Mouse (Mus musculus) forebrain, embryonic 14.5 days (tissue): ENCODE data around the gene Tpp1. TPM values are rescaled to one million over a fixed set of nuclear protein-coding genes. Genes with fewer than 3 reads are reported as not detected.
"Not testable (repeated sequence)": the region's sequence is repeated elsewhere in the genome, so short reads cannot be mapped to it uniquely, and the experiment has no call there.

Source experiments
- ATAC-seq: fragments of 200-750 bp; cut with Nextera tagmentation; 2 replicates; pipeline ENCODE4 v1.8.0; 2017; ENCODE audit warnings: mild to moderate bottlenecking, moderate library complexity
- DNase-seq: peaks from one replicate; pipeline ENCODE4 v3.0.0-alpha.2; 2015; ENCODE audit warnings: low spot score
- H3K27ac ChIP-seq: fragments of 300-500 bp; sonication (generic); 2 replicates; pipeline ENCODE4 v1.5.1; 2014; ENCODE audit warnings: low read depth, mild to moderate bottlenecking, control low read depth, low read length, moderate library complexity
- H3K27me3 ChIP-seq: fragments of 300-500 bp; sonication (generic); replicated peaks from 2 replicates; pipeline ENCODE4 v1.6.1; 2014; ENCODE audit warnings: low read length, control low read depth, mixed read lengths; ENCODE audit not compliant: control insufficient read depth, insufficient read depth
- H3K36me3 ChIP-seq: fragments of 300-500 bp; sonication (generic); 2 replicates; pipeline ENCODE4 v1.6.1; 2014; ENCODE audit warnings: low read length, control low read depth; ENCODE audit not compliant: control insufficient read depth, insufficient read depth
- H3K4me1 ChIP-seq: fragments of 300-500 bp; sonication (generic); 2 replicates; pipeline ENCODE4 v1.6.1; 2014; ENCODE audit warnings: antibody characterized with exemption, low read length, control low read depth; ENCODE audit not compliant: control insufficient read depth, insufficient read depth
- H3K4me2 ChIP-seq: fragments of 300-500 bp; sonication (generic); 2 replicates; pipeline ENCODE4 v1.6.1; 2014; ENCODE audit warnings: mild to moderate bottlenecking, control low read depth, low read length
- H3K4me3 ChIP-seq: fragments of 300-500 bp; sonication (generic); 2 replicates; pipeline ENCODE4 v1.5.1; 2014; ENCODE audit warnings: low read depth, low read length, control low read depth
- H3K9ac ChIP-seq: fragments of 300-500 bp; sonication (generic); 2 replicates; pipeline ENCODE4 v1.6.1; 2014; ENCODE audit warnings: mild to moderate bottlenecking, low read length, control low read depth, moderate library complexity
- H3K9me3 ChIP-seq: fragments of 300-500 bp; sonication (generic); replicated peaks from 2 replicates; pipeline ENCODE4 v1.6.1; 2016; ENCODE audit warnings: low read length, control low read depth, mixed read lengths; ENCODE audit not compliant: control insufficient read depth
- WGBS: fragments of 180-500 bp; shearing (Covaris S2); extraction: QIAGEN DNeasy Blood & Tissue Kit; methylation state at CpG from one replicate; pipeline ENCODE4 v1.1.7; 2014; 5-methylcytosine and 5-hydroxymethylcytosine counted together
- polyA plus RNA-seq: library from polyadenylated mRNA; unstranded; fragments of >200 nt; fragmentation: Nextera tagmentation; extraction: Ambion mirVana; gene quantifications from 2 replicates; pipeline ENCODE4 v1.2.1, GENCODE M21; 2014

The Tpp1 gene
- polyA plus RNA-seq, 1 experiment from 2014 or later: 44.3 TPM

- peak within 1 kb of the TSS; percentile 87 for H3K4me3 ChIP-seq
- no peaks in the 10 kb centered on the region for H3K27me3 ChIP-seq
- no peaks in the 10 kb centered on the region for H3K9me3 ChIP-seq
- peaks cover 46% of the 10 kb centered on the region for H3K36me3 ChIP-seq
- DNase-seq (no peak), ATAC-seq (no peak; the same call in 1 of the 2 replicates)
- peak within 1 kb of the TSS; percentile 90 for H3K9ac ChIP-seq
- H3K4me2 ChIP-seq: peak within 1 kb of the TSS; percentile 76
- H3K4me1 ChIP-seq: peaks cover 3% of the 10 kb centered on the region; the same call in 1 of the 2 replicates
- peak within 1 kb of the TSS; percentile 66; the same call in 1 of the 2 replicates for H3K27ac ChIP-seq
- under 1% methylated on average over 30 of the region's 30 CpGs for WGBS
Observed at GRCm38 (mm10) chr7:105736911-105737521, 15.0 kb downstream of the Tpp1 start, which contains the start of gene Rrp8. TSS of gene Rrp8 (minus strand) at chr7:105737385.

- H3K9me3 ChIP-seq: no peaks in the 10 kb centered on the region
- H3K36me3 ChIP-seq: peaks cover 43% of the 10 kb centered on the region
- peak within 1 kb of the TSS; percentile 87 for H3K4me3 ChIP-seq
- ATAC-seq (peak; percentile 97), DNase-seq (peak; percentile 92)
- peak within 1 kb of the TSS; percentile 76 for H3K4me2 ChIP-seq
- H3K27me3 ChIP-seq: no peaks in the 10 kb centered on the region
- under 1% methylated on average over 53 of the region's 62 CpGs for WGBS
- H3K9ac ChIP-seq: peak within 1 kb of the TSS; percentile 90
- peaks cover 3% of the 10 kb centered on the region; the same call in 1 of the 2 replicates for H3K4me1 ChIP-seq
- H3K27ac ChIP-seq: peak within 1 kb of the TSS; percentile 66; the same call in 1 of the 2 replicates
Observed at GRCm38 (mm10) chr7:105736264-105736901, 15.7 kb downstream of the Tpp1 start, which contains the start of gene Ilk. TSS of gene Ilk (plus strand) at chr7:105736592.

- ATAC-seq: not testable (repeated sequence)
- peak overlapping the region; percentile 90 for H3K9ac ChIP-seq
Observed at GRCm38 (mm10) chr7:105735464-105735863, 16.6 kb downstream of the Tpp1 start.

GRCm38 (mm10) chr7:105734826-105735225 is 17.2 kb downstream of the Tpp1 start:
- no peak for ATAC-seq
- no peak overlapping the region for H3K9ac ChIP-seq
- 88% methylated on average over 8 of the region's 8 CpGs for WGBS
- H3K36me3 ChIP-seq: peaks cover 43% of the 10 kb centered on the region
- no peak overlapping the region for H3K27ac ChIP-seq
- no peaks in the 10 kb centered on the region for H3K9me3 ChIP-seq
- H3K4me2 ChIP-seq: no peak overlapping the region
- DNase-seq: no peak
- no peak overlapping the region for H3K4me3 ChIP-seq
- H3K27me3 ChIP-seq: no peaks in the 10 kb centered on the region
- peaks cover 3% of the 10 kb centered on the region; the same call in 1 of the 2 replicates for H3K4me1 ChIP-seq

More at GRCm38 (mm10) chr7:105735464-105735863, 16.6 kb downstream of the Tpp1 start:
- WGBS: 65% methylated on average over 4 of the region's 4 CpGs
- Histone ChIP-seq H3K4me2 (peak overlapping the region; percentile 76), H3K4me3 (peak overlapping the region; percentile 87), H3K36me3 (peaks cover 42% of the 10 kb centered on the region)
- H3K27me3 ChIP-seq, DNase-seq, H3K9me3 ChIP-seq, H3K4me1 ChIP-seq, H3K27ac ChIP-seq: not testable (repeated sequence)

- no peak for ATAC-seq
- Histone ChIP-seq H3K27me3 (no peaks in the 10 kb centered on the region), H3K4me3 (no peak overlapping the region), H3K36me3 (peaks cover 46% of the 10 kb centered on the region), H3K9me3 (no peaks in the 10 kb centered on the region), H3K4me2 (no peak overlapping the region), H3K27ac (no peak overlapping the region), H3K4me1 (peaks cover 3% of the 10 kb centered on the region; the same call in 1 of the 2 replicates), H3K9ac (no peak overlapping the region)
- no peak for DNase-seq
- WGBS: 95% methylated on average over 11 of the region's 11 CpGs
Observed at GRCm38 (mm10) chr7:105733836-105734235, 18.2 kb downstream of the Tpp1 start.

- H3K4me2 ChIP-seq: no peak overlapping the region
- DNase-seq (peak; percentile 69), ATAC-seq (peak; percentile 68)
Observed at GRCm38 (mm10) chr7:105728701-105729428, 23.2 kb downstream of the Tpp1 start.

GRCm38 (mm10) chr7:105726980-105727325 is 25.1 kb downstream of the Tpp1 start:
- no peak overlapping the region for H3K27ac ChIP-seq
- no peak overlapping the region for H3K4me3 ChIP-seq
- H3K27me3 ChIP-seq: no peaks in the 10 kb centered on the region
- no peak overlapping the region for H3K9ac ChIP-seq
- H3K4me1 ChIP-seq: no peaks in the 10 kb centered on the region
- ATAC-seq: no peak
- no peak overlapping the region for H3K4me2 ChIP-seq
- WGBS: 94% methylated on average over 4 of the region's 4 CpGs
- no peak for DNase-seq
- peaks cover 20% of the 10 kb centered on the region for H3K36me3 ChIP-seq
- no peaks in the 10 kb centered on the region for H3K9me3 ChIP-seq

More at GRCm38 (mm10) chr7:105728701-105729428, 23.2 kb downstream of the Tpp1 start:
- peaks cover 39% of the 10 kb centered on the region for H3K36me3 ChIP-seq
- H3K9me3 ChIP-seq: no peaks in the 10 kb centered on the region
- 21% methylated on average over 6 of the region's 6 CpGs for WGBS
- H3K4me3 ChIP-seq: no peak overlapping the region
- H3K4me1 ChIP-seq: no peaks in the 10 kb centered on the region
- H3K27me3 ChIP-seq: no peaks in the 10 kb centered on the region
- peak overlapping the region; percentile 31; the same call in 1 of the 2 replicates for H3K27ac ChIP-seq
- H3K9ac ChIP-seq: no peak overlapping the region

DNA sequence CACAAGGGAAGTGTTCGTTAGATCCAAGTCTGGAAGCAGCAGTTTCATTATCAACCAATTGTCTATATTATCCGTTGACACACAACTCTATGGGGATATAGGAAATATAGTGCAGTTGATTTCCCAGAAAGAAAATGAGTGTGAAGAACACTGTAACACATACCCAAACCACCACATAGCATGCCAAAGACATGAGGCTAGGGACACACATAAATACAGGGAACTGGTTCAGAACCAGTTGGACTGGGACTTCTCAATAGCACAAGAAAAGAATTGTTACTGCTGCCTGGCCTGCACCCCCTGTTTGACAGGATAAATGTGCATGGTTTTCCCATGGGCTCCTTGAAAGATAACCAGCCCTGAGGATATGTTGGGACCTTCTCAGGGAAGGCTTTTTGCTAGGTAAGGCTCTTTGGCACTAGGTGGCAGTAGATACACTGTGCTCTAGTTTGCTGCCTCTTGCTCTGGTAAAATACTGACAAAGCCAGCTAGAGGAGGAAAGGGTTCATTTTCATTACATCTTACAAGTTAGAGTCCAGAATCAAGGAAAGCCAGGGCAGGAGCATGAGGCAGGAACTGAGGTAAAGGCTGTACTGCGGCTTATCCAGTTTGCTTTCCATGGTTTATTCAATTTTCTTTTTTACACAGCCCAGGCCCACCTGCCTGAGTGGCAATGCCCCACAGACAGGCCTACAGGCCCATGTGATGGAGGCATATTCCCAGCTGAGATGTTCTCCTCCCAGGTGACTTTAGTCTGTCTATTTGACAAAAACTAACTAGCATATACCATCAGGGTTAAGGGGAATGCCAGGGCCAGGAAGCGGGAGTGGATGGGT is 25.7 kb downstream of the Tpp1 start:
- Histone ChIP-seq H3K4me3 (no peak overlapping the region), H3K4me1 (no peaks in the 10 kb centered on the region), H3K4me2 (no peak overlapping the region), H3K27ac (no peak overlapping the region; the same call in 1 of the 2 replicates), H3K36me3 (peaks cover 17% of the 10 kb centered on the region), H3K27me3 (no peaks in the 10 kb centered on the region), H3K9me3 (no peaks in the 10 kb centered on the region), H3K9ac (no peak overlapping the region)
- WGBS: 84% methylated on average over 4 of the region's 4 CpGs
- ATAC-seq: peak; percentile 83
- DNase-seq: peak; percentile 89
